10 mouse cellular contexts compared by ENCODE assay signal in genomic region chr19:45614928-45615327, GRCm38 (mm10). TPM values are rescaled to one million over a fixed set of nuclear protein-coding genes. Genes with fewer than 3 reads are reported as not detected.
DNase-seq lines count a peak whose midpoint lies in the region; ATAC-seq and TF ChIP-seq lines count a peak whose summit lies in the region.
"Had no signal": no experiment of that assay in that cellular context is flagged by ENCODE, and none has a peak within 500 bp of the region (broad histone marks: within the 10 kb centered on the region; RNA-seq: fewer than 3 reads in every experiment).

No protein-coding gene starts in this region.

- 46% methylated on average over 3 of the region's 3 CpGs for WGBS in embryonic facial prominence, embryonic 13.5 days
- 37% methylated on average over 3 of the region's 3 CpGs for WGBS in neural tube, embryonic 14.5 days

- H3K4me3 ChIP-seq in left cerebral cortex, adult 2 months: no peak overlapping the region
- H3K4me3 ChIP-seq in embryonic facial prominence, embryonic 13.5 days: no peak overlapping the region
- no peak overlapping the region for H3K4me3 ChIP-seq in neural tube, embryonic 14.5 days (ENCODE audit: low read depth, low read length)
- H3K4me3 ChIP-seq: limb, embryonic 12.5 days had no signal

- no peak for ATAC-seq in embryonic facial prominence, embryonic 13.5 days (ENCODE audit: insufficient number of reproducible peaks, insufficient read depth, low FRiP score, low TSS enrichment, low read depth)
- ATAC-seq in neural tube, embryonic 14.5 days (ENCODE audit: low read depth): peak; percentile 49; the same call in 1 of the 2 replicates
- no peak for ATAC-seq in activated CD4-positive, CD25-positive, alpha-beta regulatory T cell, adult 4 months

- no peak overlapping the region for H3K4me2 ChIP-seq in embryonic facial prominence, embryonic 13.5 days
- H3K4me2 ChIP-seq in neural tube, embryonic 14.5 days (ENCODE audit: low read depth, low read length): no peak overlapping the region
- H3K4me2 ChIP-seq: limb, embryonic 12.5 days had no signal

- intact Hi-C loops in left cerebral cortex, postnatal 4 days (cut with DNase I): no loop called here
- intact Hi-C loops in left cerebral cortex, adult 2 months (cut with DNase I): no loop called here

- DNase-seq in cerebellum, postnatal 14 days: peak; percentile 37 to 41
- DNase-seq in cerebellum, adult 8-10 months: no peak
- DNase-seq in left cerebral cortex, postnatal 4 days: peak; percentile 59
- no peak for DNase-seq in left cerebral cortex, adult 2 months (ENCODE audit: extremely low spot score in 1 of 2, low spot score in 2 of 2)
- DNase-seq in embryo, embryonic 10.5 days (ENCODE audit: low spot score): no peak
- DNase-seq: kidney, adult 8-10 months had no signal

- H3K27ac ChIP-seq in left cerebral cortex, adult 2 months: no peak overlapping the region
- no peak overlapping the region; the same call in 1 of the 2 replicates for H3K27ac ChIP-seq in embryonic facial prominence, embryonic 13.5 days
- no peak overlapping the region for H3K27ac ChIP-seq in neural tube, embryonic 14.5 days (ENCODE audit: low read depth, low read length)
- H3K27ac ChIP-seq: limb, embryonic 12.5 days had no signal

- H3K9ac ChIP-seq in embryonic facial prominence, embryonic 13.5 days: 0 out of 2 replicates have a peak overlapping the region, but pooled peaks have one; percentile 2
- H3K9ac ChIP-seq in neural tube, embryonic 14.5 days (replicated peaks; ENCODE audit: low read depth, low read length): peak overlapping the region; percentile 3; the same call in 1 of the 2 replicates

- H3K27me3 ChIP-seq in embryonic facial prominence, embryonic 13.5 days: no peaks in the 10 kb centered on the region
- H3K27me3 ChIP-seq in neural tube, embryonic 14.5 days (ENCODE audit: control insufficient read depth, insufficient read depth, low read length): no peaks in the 10 kb centered on the region

- H3K36me3 ChIP-seq in embryonic facial prominence, embryonic 13.5 days: peaks cover 8% of the 10 kb centered on the region; the same call in 1 of the 2 replicates
- H3K36me3 ChIP-seq in neural tube, embryonic 14.5 days (ENCODE audit: control insufficient read depth, insufficient read depth, low read length): no peaks in the 10 kb centered on the region
- H3K36me3 ChIP-seq: limb, embryonic 12.5 days had no signal

- H3K9me3 ChIP-seq in embryonic facial prominence, embryonic 13.5 days: no peaks in the 10 kb centered on the region
- no peaks in the 10 kb centered on the region for H3K9me3 ChIP-seq in neural tube, embryonic 14.5 days (ENCODE audit: control insufficient read depth, low read length)
- H3K9me3 ChIP-seq: limb, embryonic 12.5 days had no signal

- TF ChIP-seq CTCF in left cerebral cortex, adult 2 months (IDR thresholded peaks at IDR 0.05): no peak

- H3K4me1 ChIP-seq in embryonic facial prominence, embryonic 13.5 days: peaks cover 26% of the 10 kb centered on the region
- H3K4me1 ChIP-seq in neural tube, embryonic 14.5 days (ENCODE audit: control insufficient read depth, insufficient read depth, low read length): peaks cover 24% of the 10 kb centered on the region

RNA-seq across cellular contexts. Expression of gene Fbxw4, which starts 45.2 kb away (rescaled TPM):
- 10 to 100 TPM; 31.0 to 37.3 TPM for total RNA-seq in left cerebral cortex, postnatal 4 days (2021)
- 10 to 100 TPM; 41.2 to 41.7 TPM for total RNA-seq in left cerebral cortex, adult 2 months (2021)
- 6.2 and 6.9 TPM in 2 replicates for polyA plus RNA-seq in embryonic facial prominence, embryonic 13.5 days (2015; fragmentation: Nextera tagmentation; extraction: Ambion mirVana)
- 6.8 and 8.4 TPM in 2 replicates for polyA plus RNA-seq in neural tube, embryonic 14.5 days (2014; fragmentation: Nextera tagmentation; extraction: Ambion mirVana)
- 10 to 100 TPM; 10.1 to 16.2 TPM for polyA plus RNA-seq in activated CD4-positive, CD25-positive, alpha-beta regulatory T cell, adult 4 months (2017; shearing (Covaris generic))

RNA-seq across cellular contexts. Expression of gene Gm17018, which starts 54.5 kb away (rescaled TPM):
- 10 to 100 TPM; 34.9 to 41.2 TPM for total RNA-seq in left cerebral cortex, postnatal 4 days (2021)
- total RNA-seq in left cerebral cortex, adult 2 months (2021): 10 to 100 TPM; 76.2 to 79.1 TPM
- 45.5 and 45.6 TPM in 2 replicates for polyA plus RNA-seq in embryonic facial prominence, embryonic 13.5 days (2015; fragmentation: Nextera tagmentation; extraction: Ambion mirVana)
- 68.1 and 76.3 TPM in 2 replicates for polyA plus RNA-seq in neural tube, embryonic 14.5 days (2014; fragmentation: Nextera tagmentation; extraction: Ambion mirVana)
- 10 to 100 TPM; 65.5 to 69.1 TPM for polyA plus RNA-seq in activated CD4-positive, CD25-positive, alpha-beta regulatory T cell, adult 4 months (2017; shearing (Covaris generic))

RNA-seq across cellular contexts. Expression of gene Poll, which starts 54.6 kb away (rescaled TPM):
- total RNA-seq in left cerebral cortex, postnatal 4 days (2021): 1 to 10 TPM; 5.5 to 6.6 TPM
- 10 to 100 TPM in 1 of 2 experiments, 1 to 10 TPM in 1; 9.7 to 10.3 TPM for total RNA-seq in left cerebral cortex, adult 2 months (2021)
- polyA plus RNA-seq in embryonic facial prominence, embryonic 13.5 days (2015; fragmentation: Nextera tagmentation; extraction: Ambion mirVana): 13.5 and 14.4 TPM in 2 replicates
- 9.2 and 11.7 TPM in 2 replicates for polyA plus RNA-seq in neural tube, embryonic 14.5 days (2014; fragmentation: Nextera tagmentation; extraction: Ambion mirVana)
- 10 to 100 TPM; 16.2 to 31.6 TPM for polyA plus RNA-seq in activated CD4-positive, CD25-positive, alpha-beta regulatory T cell, adult 4 months (2017; shearing (Covaris generic))

Comparison
In these comparisons a context has a peak if more than half of its experiments do, and no peak if none do; other contexts are left out.
1. DNase-seq: peak in cerebellum, postnatal 14 days (2 of 2) and left cerebral cortex, postnatal 4 days (single experiment); none in cerebellum, adult 8-10 months (single experiment), left cerebral cortex, adult 2 months (0 of 2) and embryo, embryonic 10.5 days (single experiment).